Mouse (Mus musculus) embryonic facial prominence, embryonic 11.5 days (tissue): ENCODE results near the gene Krt36. TPM values are rescaled to one million over a fixed set of nuclear protein-coding genes. Genes with fewer than 3 reads are reported as not detected.

Source experiments
- ATAC-seq: fragments of 200-750 bp; cut with Nextera tagmentation; replicated peaks from 2 replicates; pipeline ENCODE4 v1.8.0; 2017; ENCODE audit warnings: low read depth; ENCODE audit not compliant: insufficient number of reproducible peaks, low FRiP score, low TSS enrichment
- DNase-seq: peaks from one replicate; pipeline ENCODE4 v3.0.0-alpha.2; 2015; ENCODE audit warnings: low spot score
- H3K27ac ChIP-seq: fragments of 300-500 bp; sonication (generic); replicated peaks from 2 replicates; pipeline ENCODE4 v1.5.1; 2014; ENCODE audit warnings: mild to moderate bottlenecking, low read depth, low read length, control low read depth
- H3K27me3 ChIP-seq: fragments of 300-500 bp; sonication (generic); 2 replicates; pipeline ENCODE4 v1.6.1; 2014; ENCODE audit warnings: mild to moderate bottlenecking, low read length, moderate library complexity, mixed read lengths; ENCODE audit not compliant: control insufficient read depth, insufficient read depth
- H3K36me3 ChIP-seq: fragments of 300-500 bp; sonication (generic); replicated peaks from 2 replicates; pipeline ENCODE4 v1.6.1; 2014; ENCODE audit warnings: low read depth, mild to moderate bottlenecking, low read length, moderate library complexity, mixed read lengths; ENCODE audit not compliant: control insufficient read depth, insufficient read depth
- H3K4me1 ChIP-seq: fragments of 300-500 bp; sonication (generic); 2 replicates; pipeline ENCODE4 v1.6.1; 2014; ENCODE audit warnings: low read length, mixed read lengths; ENCODE audit not compliant: control insufficient read depth, insufficient read depth
- H3K4me2 ChIP-seq: fragments of 300-500 bp; sonication (generic); 2 replicates; pipeline ENCODE4 v1.6.1; 2014; ENCODE audit warnings: low read depth, mild to moderate bottlenecking, control low read depth, low read length, moderate library complexity
- H3K4me3 ChIP-seq: fragments of 300-500 bp; sonication (generic); 2 replicates; pipeline ENCODE4 v1.5.1; 2014; ENCODE audit warnings: low read depth, low read length, control low read depth
- H3K9ac ChIP-seq: fragments of 300-500 bp; sonication (generic); replicated peaks from 2 replicates; pipeline ENCODE4 v1.6.1; 2014; ENCODE audit warnings: mild to moderate bottlenecking, control low read depth, low read length
- H3K9me3 ChIP-seq: fragments of 300-500 bp; sonication (generic); replicated peaks from 2 replicates; pipeline ENCODE4 v1.6.1; 2016; ENCODE audit warnings: mild to moderate bottlenecking, low read length, inconsistent platforms, mixed read lengths; ENCODE audit not compliant: control insufficient read depth
- WGBS: fragments of 180-500 bp; shearing (Covaris S2); extraction: QIAGEN DNeasy Blood & Tissue Kit; methylation state at CpG from one replicate; pipeline ENCODE4 v1.1.7; 2014; 5-methylcytosine and 5-hydroxymethylcytosine counted together
- polyA plus RNA-seq: library from polyadenylated mRNA; unstranded; fragments of >200 nt; fragmentation: Nextera tagmentation; extraction: Ambion mirVana; gene quantifications from 2 replicates; pipeline ENCODE4 v1.2.1, GENCODE M21; 2014

Krt36 gene
- polyA plus RNA-seq, 1 experiment from 2014 or later = 0.13 TPM

DNA sequence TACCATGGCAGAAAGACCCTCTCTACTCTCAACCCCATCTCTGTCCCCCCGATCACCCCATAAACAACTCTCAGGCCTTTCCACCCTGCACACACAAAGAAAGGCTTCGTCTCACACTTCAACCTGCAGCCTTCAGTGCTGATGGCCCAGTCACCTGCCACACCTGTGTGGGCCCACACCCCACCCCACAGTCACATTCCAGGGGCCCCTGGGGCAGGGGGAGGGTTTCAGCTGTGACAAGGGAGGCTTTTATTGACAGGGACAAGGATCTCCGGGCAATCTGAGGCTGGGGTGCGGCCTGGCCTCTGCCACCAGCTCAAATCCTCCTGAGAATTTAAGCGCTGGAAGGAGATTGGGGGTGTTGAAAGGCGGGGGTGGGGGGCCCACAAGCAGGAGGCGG, 33.4 kb upstream of the Krt36 start:
- H3K9me3 ChIP-seq = no peaks in the 10 kb centered on the region
- H3K36me3 ChIP-seq = no peaks in the 10 kb centered on the region
- no peaks in the 10 kb centered on the region for H3K27me3 ChIP-seq
- H3K4me1 ChIP-seq = no peaks in the 10 kb centered on the region; the same call in 1 of the 2 replicates
- H3K27ac ChIP-seq = no peak overlapping the region
- no peak for DNase-seq
- no peak overlapping the region for H3K4me3 ChIP-seq
- ATAC-seq = no peak
- H3K4me2 ChIP-seq = no peak overlapping the region
- WGBS = 44% methylated on average over 7 of the region's 7 CpGs
- H3K9ac ChIP-seq = no peak overlapping the region

- ATAC-seq = no peak
- Histone ChIP-seq H3K4me1 (no peaks in the 10 kb centered on the region; the same call in 1 of the 2 replicates), H3K27ac (no peak overlapping the region), H3K36me3 (no peaks in the 10 kb centered on the region), H3K9me3 (no peaks in the 10 kb centered on the region), H3K4me2 (no peak overlapping the region), H3K9ac (no peak overlapping the region), H3K4me3 (no peak overlapping the region), H3K27me3 (no peaks in the 10 kb centered on the region)
- WGBS = 42% methylated on average over 5 of the region's 5 CpGs
- DNase-seq = no peak
Measured at GRCm38 (mm10) chr11:100137693-100138092, 32.3 kb upstream of the Krt36 start.

DNA sequence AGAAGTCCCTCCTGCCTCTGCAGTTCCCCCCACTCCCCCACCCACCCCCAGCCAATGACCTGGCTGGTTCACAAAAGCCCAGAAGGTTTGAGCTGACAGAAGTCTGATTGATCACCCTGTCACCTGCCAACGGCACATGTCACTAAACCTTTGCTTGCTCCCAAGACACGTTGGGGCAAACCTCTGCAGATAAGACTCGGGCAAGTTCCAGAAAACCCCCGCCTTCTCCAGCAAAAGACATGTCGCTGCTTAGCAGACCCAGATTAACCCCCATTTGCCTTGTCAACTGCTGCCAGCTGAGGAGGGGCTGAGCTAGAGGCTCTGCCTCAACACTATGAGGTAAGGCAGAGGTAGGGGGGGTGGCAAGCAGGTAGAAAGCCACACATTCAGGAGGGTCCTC, 31.1 kb upstream of the Krt36 start:
- H3K4me3 ChIP-seq = no peak overlapping the region
- no peaks in the 10 kb centered on the region; the same call in 1 of the 2 replicates for H3K4me1 ChIP-seq
- H3K9ac ChIP-seq = no peak overlapping the region
- DNase-seq = no peak
- H3K36me3 ChIP-seq = no peaks in the 10 kb centered on the region
- WGBS = 52% methylated on average over 5 of the region's 5 CpGs
- no peak overlapping the region for H3K27ac ChIP-seq
- no peaks in the 10 kb centered on the region for H3K9me3 ChIP-seq
- H3K4me2 ChIP-seq = no peak overlapping the region
- ATAC-seq = no peak
- no peaks in the 10 kb centered on the region for H3K27me3 ChIP-seq

- Histone ChIP-seq H3K27ac (no peak within 1 kb of the TSS), H3K27me3 (no peaks in the 10 kb centered on the region)
Measured at GRCm38 (mm10) chr11:100135731-100136130, 30.3 kb upstream of the Krt36 start, which contains the start of gene Krt15. TSS of gene Krt15 (minus strand) at chr11:100135928.

GRCm38 (mm10) chr11:100124901-100125300, 19.5 kb upstream of the Krt36 start:
- no peak for DNase-seq
- WGBS = 87% methylated on average over 7 of the region's 7 CpGs

More at GRCm38 (mm10) chr11:100135731-100136130, 30.3 kb upstream of the Krt36 start, which contains the start of gene Krt15:
- Histone ChIP-seq H3K9ac (no peak within 1 kb of the TSS), H3K9me3 (no peaks in the 10 kb centered on the region), H3K4me1 (no peaks in the 10 kb centered on the region; the same call in 1 of the 2 replicates), H3K4me2 (no peak within 1 kb of the TSS), H3K4me3 (no peak within 1 kb of the TSS), H3K36me3 (no peaks in the 10 kb centered on the region)
- no peak for ATAC-seq
- DNase-seq = no peak
- 57% methylated on average over 7 of the region's 7 CpGs for WGBS

GRCm38 (mm10) chr11:100121466-100121865, 16.0 kb upstream of the Krt36 start, which contains the start of gene Krt13:
TSS of gene Krt13 (minus strand) at chr11:100121566.
- Histone ChIP-seq H3K4me1 (no peaks in the 10 kb centered on the region), H3K9me3 (no peaks in the 10 kb centered on the region), H3K27ac (no peak within 1 kb of the TSS), H3K27me3 (no peaks in the 10 kb centered on the region), H3K4me3 (no peak within 1 kb of the TSS), H3K9ac (no peak within 1 kb of the TSS), H3K36me3 (no peaks in the 10 kb centered on the region), H3K4me2 (no peak within 1 kb of the TSS)
- DNase-seq = no peak
- ATAC-seq = no peak
- 75% methylated on average over 3 of the region's 3 CpGs for WGBS

More at GRCm38 (mm10) chr11:100124901-100125300, 19.5 kb upstream of the Krt36 start:
- Histone ChIP-seq H3K4me1 (no peaks in the 10 kb centered on the region), H3K4me2 (no peak overlapping the region), H3K27me3 (no peaks in the 10 kb centered on the region), H3K9me3 (no peaks in the 10 kb centered on the region), H3K4me3 (no peak overlapping the region), H3K36me3 (no peaks in the 10 kb centered on the region), H3K27ac (no peak overlapping the region), H3K9ac (no peak overlapping the region)
- no peak for ATAC-seq

DNA sequence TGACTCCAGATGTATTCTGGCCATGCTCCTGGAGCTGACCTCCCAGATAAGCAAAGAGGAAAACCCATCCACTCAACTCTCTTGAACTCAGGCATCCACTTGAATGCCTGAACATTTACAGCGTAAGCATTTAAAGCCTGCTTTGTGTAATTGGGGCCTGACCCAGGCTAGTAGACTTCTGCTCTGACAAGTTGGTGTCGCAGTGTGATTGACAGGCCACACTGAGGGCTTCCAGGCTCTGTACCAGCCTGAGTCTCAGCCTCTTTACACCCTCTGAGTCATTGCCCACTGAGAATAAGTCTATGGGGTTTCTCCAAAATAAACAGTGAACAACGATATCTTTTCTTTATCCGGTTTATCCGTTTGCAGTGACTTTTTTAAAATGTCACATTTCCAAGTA, 14.9 kb upstream of the Krt36 start:
- no peak overlapping the region for H3K4me3 ChIP-seq
- no peak for ATAC-seq
- DNase-seq = no peak
- no peak overlapping the region for H3K9ac ChIP-seq
- H3K27ac ChIP-seq = no peak overlapping the region
- WGBS = 84% methylated on average over 5 of the region's 5 CpGs
- no peaks in the 10 kb centered on the region for H3K36me3 ChIP-seq
- H3K4me2 ChIP-seq = no peak overlapping the region
- no peaks in the 10 kb centered on the region for H3K4me1 ChIP-seq
- H3K27me3 ChIP-seq = no peaks in the 10 kb centered on the region
- H3K9me3 ChIP-seq = no peaks in the 10 kb centered on the region

- ATAC-seq = no peak
Measured at GRCm38 (mm10) chr11:100113742-100114029, 8.3 kb upstream of the Krt36 start.

More at GRCm38 (mm10) chr11:100113742-100114029, 8.3 kb upstream of the Krt36 start:
- Histone ChIP-seq H3K9ac (no peak overlapping the region), H3K36me3 (no peaks in the 10 kb centered on the region), H3K4me3 (no peak overlapping the region), H3K4me2 (no peak overlapping the region), H3K27ac (no peak overlapping the region), H3K9me3 (no peaks in the 10 kb centered on the region), H3K27me3 (no peaks in the 10 kb centered on the region), H3K4me1 (no peaks in the 10 kb centered on the region)
- no peak for DNase-seq
- 71% methylated on average over 2 of the region's 2 CpGs for WGBS
